Mouse (Mus musculus): ENCODE results near the gene Smoc1.

DNA sequence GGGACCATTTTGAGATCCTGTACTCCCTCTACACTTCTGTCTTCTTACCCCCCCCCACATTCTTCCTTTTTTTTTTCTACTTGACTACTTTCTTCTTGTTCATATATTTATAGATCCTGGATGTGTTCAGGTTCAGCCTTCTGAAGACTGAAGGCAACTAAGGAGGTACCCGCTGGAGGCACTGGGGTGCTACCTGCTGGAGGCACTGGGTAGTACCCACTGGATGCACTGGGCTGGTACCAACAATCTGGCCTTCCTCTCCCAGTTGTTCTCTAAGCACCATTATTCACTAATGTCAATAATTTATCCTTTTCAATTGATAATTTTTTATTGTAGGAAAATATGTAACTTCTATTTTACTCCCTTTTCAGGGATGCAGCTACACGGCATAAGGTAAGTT, 14.6 kb upstream of the Smoc1 start:
- no peak for TF ChIP-seq CTCF (IDR thresholded peaks at IDR 0.05; ENCODE audit: low read depth)
- TF ChIP-seq EP300 (IDR thresholded peaks at IDR 0.05; ENCODE audit: low read depth) = no peak
